ENCODE assay signal across 19 mouse cellular contexts in the genomic region with DNA sequence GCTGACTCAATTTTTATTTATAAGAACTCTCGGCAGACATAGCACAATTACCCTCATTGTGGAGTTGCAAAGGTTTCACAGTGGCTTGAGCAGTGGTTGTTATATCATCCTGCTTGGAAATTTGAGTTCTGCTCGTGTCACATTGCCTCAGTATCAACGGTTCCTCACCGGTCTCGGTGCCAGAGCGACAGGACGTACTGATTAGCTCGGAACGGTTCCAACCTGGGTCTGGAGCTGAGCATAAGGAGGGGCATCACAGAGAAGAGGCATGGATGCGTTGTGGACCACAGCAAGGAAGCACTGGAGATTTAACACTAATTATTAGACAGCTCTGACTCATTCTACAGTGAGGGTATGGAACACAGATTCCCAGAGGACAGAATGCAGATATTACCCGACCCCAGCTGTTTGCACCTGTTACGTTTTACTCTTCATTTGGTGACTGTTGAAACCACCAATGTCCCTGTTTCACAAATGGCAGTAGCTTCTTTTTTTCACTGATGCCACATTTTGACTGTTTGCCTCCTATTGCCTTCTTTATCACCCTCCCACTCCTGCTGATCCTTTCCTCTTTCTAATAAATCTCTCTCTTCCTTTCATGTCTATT.
DNase-seq lines count a peak whose midpoint lies in the region; TF ChIP-seq lines count a peak whose summit lies in the region.
"Had no signal": no experiment of that assay in that cellular context is flagged by ENCODE, and none has a peak within 500 bp of the region (broad histone marks: within the 10 kb centered on the region; RNA-seq: fewer than 3 reads in every experiment).

No protein-coding gene starts in this region.

- no peaks in the 10 kb centered on the region for H3K36me3 ChIP-seq in C2C12 (ENCODE audit: control insufficient read depth, insufficient read depth)
- H3K36me3 ChIP-seq: embryonic facial prominence, embryonic 13.5 days; embryonic facial prominence, embryonic 15.5 days; forebrain, embryonic 10.5 days; forebrain, embryonic 12.5 days had no signal

- TF ChIP-seq CTCF in C2C12 (IDR thresholded peaks at IDR 0.05; ENCODE audit: control insufficient read depth, insufficient read depth, insufficient read length), result no peak

- no peaks in the 10 kb centered on the region for H3K79me3 ChIP-seq in C2C12 (ENCODE audit: low read depth)

- no peaks in the 10 kb centered on the region for H3K79me2 ChIP-seq in C2C12 (ENCODE audit: control insufficient read depth, insufficient read depth)

- intact Hi-C loops in left cerebral cortex, postnatal 4 days (cut with DNase I), result no loop called here

- DNase-seq in cerebellum, postnatal 10 days, result peak; percentile 73 to 74
- no peak for DNase-seq in cerebellum, adult 9-11 months
- DNase-seq in left cerebral cortex, postnatal 4 days, result peak; percentile 2
- no peak for DNase-seq in left cerebral cortex, adult 11 months (ENCODE audit: low spot score)
- DNase-seq: adrenal gland, adult 2 months; adrenal gland, postnatal 10 days; adrenal gland, postnatal 25 days; B cell, adult 2 months; cerebellum, adult 11 months; cerebellum, adult 2 months; cerebellum, adult 9-10 months; cerebellum, postnatal 36 days; embryo, embryonic 11 days had no signal

- no peaks in the 10 kb centered on the region for H3K27me3 ChIP-seq in C2C12 (ENCODE audit: control insufficient read depth, insufficient read depth, insufficient read length)
- H3K27me3 ChIP-seq: embryonic facial prominence, embryonic 13.5 days; embryonic facial prominence, embryonic 15.5 days; forebrain, embryonic 12.5 days had no signal

- no peak overlapping the region for H3ac ChIP-seq in C2C12 (ENCODE audit: control insufficient read depth, insufficient read length, low read depth)

- no peak overlapping the region for H3K4me3 ChIP-seq in C2C12 (ENCODE audit: insufficient read depth, poor library complexity, severe bottlenecking)
- H3K4me3 ChIP-seq: embryonic facial prominence, embryonic 13.5 days; embryonic facial prominence, embryonic 15.5 days; erythroblast, embryonic 14.5 days; forebrain, embryonic 10.5 days; forebrain, embryonic 12.5 days had no signal

TF ChIP-seq in C2C12, 6 proteins besides CTCF, POLR2A, EP300 and RAD21:
- peak; percentile 91 for TF ChIP-seq MYOD1 (IDR thresholded peaks at IDR 0.05; ENCODE audit: control insufficient read depth, insufficient read length, low read depth)
- no peak for TF ChIP-seq MYOG (IDR thresholded peaks at IDR 0.05; ENCODE audit: control insufficient read depth, extremely low read depth, insufficient read length)
TF ChIP-seq in C2C12: peak in this region for 1.

Comparison
In these comparisons a context has a peak if more than half of its experiments do, and no peak if none do; other contexts are left out.
1. DNase-seq: peak in cerebellum, postnatal 10 days (2 of 2) and left cerebral cortex, postnatal 4 days (single experiment); none in cerebellum, adult 9-11 months (single experiment) and left cerebral cortex, adult 11 months (single experiment).